Mouse (Mus musculus): ENCODE measurements around the gene Limch1. TPM values are rescaled to one million over a fixed set of nuclear protein-coding genes. Genes with fewer than 3 reads are reported as not detected.

Gene Limch1
- total RNA-seq, 2 experiments from 2014 or later = not detected

DNA sequence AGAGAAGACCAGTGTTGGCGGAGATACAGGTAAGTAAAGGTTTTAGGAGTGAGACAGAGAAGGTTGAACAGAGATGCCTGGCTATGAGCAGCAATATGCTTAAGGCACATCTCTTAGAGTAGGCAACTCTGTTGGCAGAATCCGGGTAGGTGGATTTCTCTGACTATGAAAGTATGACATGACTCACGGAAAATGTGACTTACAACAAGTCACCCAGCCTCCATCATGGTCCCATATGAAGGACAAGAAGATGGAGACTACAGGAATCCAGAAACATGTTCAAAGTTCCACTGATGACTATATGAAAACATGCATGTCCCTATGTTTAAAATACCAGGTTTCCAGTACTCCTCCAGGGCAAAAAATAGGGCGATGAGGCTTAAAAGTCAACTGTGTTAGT, 34.7 kb downstream of the Limch1 start:
- ATAC-seq (replicated peaks; ENCODE audit: low FRiP score, low TSS enrichment, poor library complexity, severe bottlenecking) = no peak

DNA sequence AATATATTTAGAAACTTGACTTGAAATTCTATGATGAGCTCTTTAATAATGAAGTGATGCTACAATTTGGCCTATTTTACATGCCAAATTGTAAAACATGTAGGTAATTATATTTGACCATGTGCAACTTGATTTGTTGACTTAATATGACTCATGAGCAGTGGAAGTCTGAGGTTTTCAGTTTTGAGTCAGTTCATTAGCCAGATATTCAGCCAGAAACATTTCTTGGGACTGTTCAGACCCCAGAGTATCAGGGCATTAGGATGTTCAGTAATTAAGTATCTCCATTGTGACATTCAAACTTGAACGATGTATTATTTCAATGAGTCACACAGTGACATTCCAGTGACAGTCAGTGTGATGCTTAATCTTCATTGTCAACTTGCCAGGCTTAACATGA, 35.9 kb downstream of the Limch1 start:
- no peak for ATAC-seq (replicated peaks; ENCODE audit: low FRiP score, low TSS enrichment, poor library complexity, severe bottlenecking)

DNA sequence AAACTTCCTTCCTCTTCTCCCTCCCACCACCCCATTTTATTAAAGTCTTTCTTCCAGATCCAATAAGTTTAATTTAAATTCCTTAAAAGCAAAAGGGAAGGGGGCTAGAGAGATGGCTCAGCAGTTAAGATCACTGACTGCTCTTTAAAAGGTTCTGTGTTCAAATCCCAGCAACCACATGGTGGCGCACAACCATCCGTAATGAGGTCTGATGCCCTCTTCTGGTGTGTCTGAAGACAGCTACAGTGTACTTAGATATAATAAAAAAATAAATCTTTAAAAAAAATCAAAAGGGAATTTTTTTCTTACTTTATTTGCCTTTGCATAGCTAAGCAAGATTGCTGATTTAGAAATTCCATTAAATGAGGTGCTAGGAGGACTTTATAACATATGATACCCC, 37.2 kb downstream of the Limch1 start:
- no peak for ATAC-seq (replicated peaks; ENCODE audit: low FRiP score, low TSS enrichment, poor library complexity, severe bottlenecking)

DNA sequence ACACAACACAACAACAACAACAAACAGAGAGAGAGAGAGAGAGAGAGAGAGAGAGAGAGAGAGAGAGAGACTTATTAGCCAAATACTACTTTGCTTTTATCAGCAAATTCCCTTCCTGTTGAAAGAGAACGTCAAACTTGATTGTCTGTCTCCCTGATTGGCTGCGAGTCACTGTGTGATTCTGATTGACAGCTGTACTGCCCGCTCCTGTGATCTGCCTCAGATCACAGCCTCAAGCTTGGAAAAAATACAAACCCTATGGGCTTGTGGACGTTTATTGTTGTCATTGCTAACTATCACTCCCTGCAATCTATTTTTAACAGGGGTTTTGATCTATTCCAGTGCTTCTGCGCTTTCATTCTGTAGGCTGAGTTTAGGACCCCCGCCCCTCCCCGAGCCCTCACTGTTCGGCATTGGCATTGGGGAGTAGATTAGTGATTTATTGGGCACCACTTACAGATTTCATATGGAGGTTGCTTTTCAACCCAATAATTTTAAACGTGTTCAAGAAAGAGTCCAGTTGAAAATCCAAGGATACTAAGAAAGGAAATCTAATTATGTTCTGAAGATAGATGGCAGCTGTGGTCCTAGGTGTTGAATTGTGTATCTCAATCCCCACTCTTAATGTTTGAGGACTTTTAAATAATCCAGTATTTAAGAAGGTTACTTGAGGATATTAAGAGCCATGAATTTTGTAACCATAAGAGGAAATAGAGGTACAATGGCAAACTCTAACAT, 39.2 kb downstream of the Limch1 start:
- no peak for ATAC-seq (replicated peaks; ENCODE audit: low FRiP score, low TSS enrichment, poor library complexity, severe bottlenecking)

DNA sequence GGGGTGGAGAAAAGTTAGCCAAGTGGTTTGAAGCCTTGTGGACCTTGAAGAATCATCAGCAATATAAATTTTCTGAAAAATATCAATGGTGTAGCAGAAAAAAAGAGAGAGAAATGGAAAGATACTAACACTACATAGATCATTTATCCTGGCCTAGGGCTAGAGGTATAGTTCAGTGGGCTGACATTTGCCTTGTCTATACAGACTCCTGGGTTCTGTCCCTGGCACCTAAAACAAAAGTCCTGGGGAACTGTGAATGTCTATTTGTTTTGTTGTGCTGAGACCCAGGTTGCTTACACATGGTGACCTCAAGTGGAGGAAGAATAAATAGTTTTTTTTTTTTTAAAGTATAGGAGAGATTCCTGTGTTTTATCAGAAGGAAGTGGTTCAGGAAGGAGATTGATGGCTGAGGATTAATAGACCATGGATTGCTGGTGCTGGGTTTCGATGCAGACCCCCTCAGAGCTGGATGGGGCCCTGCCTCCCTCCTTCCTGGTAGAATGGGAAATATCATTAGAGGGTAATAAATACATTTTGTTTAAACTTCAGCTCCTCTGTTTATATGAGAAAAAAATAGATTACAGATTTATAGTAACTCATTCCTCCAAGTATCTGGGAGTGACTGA, 40.5 kb downstream of the Limch1 start:
- no peak for ATAC-seq (replicated peaks; ENCODE audit: low FRiP score, low TSS enrichment, poor library complexity, severe bottlenecking)

DNA sequence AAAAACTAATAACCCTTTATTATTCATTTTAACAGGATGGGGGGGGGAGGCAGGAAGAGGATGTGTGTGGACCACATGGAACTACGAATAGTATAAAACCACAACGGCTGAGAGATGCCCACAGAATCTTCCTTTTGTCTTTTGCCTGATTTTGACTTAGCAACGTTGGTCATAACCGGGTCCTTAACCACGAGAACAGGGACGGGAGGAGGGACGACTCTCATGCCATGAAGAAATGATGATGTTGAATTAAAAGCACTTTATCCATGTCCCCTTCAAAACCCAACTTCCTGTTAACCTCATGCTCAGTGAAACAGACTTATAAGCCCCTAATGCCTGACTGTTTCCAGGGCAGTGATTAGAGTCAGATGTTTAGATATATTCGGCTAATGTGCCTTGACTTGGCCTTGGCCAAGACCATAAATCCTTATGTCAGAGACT, 41.0 kb downstream of the Limch1 start:
- no peak for ATAC-seq (replicated peaks; ENCODE audit: low FRiP score, low TSS enrichment, poor library complexity, severe bottlenecking)

DNA sequence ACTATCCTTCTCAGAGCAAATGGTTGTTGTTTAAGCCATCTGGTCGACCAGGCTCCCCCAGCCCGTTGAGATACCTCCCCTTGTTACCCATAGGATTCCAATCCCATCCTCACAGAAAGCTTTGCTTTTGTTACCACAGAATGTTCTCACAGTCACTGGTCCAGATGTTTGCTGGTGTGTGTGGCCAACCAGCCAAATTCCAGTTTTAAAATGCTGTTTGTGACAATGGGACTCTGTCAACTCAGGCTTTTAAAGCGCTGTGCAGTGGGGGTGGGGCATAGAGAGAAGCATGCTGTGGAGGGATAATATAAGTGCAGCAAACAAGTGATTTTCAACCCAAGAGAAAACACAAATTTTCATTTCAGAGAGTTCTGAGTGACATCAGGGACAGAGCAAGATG, 43.4 kb downstream of the Limch1 start:
- ATAC-seq (replicated peaks; ENCODE audit: low FRiP score, low TSS enrichment, poor library complexity, severe bottlenecking) = no peak

DNA sequence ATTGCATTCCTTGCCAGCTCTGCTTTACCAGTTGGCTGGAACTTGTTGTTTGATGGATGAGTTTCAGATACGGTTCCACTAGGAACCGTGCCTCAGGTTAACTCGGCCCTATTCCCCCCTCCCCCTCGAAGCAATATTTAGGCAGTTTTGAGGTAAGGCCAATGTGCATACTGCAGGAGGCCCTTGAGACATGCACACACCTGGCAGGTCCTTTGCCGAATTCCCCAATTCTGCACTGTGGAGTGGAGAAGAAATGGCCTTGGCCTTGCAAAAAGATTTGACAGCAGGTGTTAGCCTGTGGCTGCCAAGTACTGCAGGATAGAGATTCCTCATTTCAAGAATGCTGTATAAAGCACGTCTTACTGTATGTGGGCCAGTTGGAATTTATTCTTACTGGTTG, 45.5 kb downstream of the Limch1 start:
- no peak for ATAC-seq (replicated peaks; ENCODE audit: low FRiP score, low TSS enrichment, poor library complexity, severe bottlenecking)

DNA sequence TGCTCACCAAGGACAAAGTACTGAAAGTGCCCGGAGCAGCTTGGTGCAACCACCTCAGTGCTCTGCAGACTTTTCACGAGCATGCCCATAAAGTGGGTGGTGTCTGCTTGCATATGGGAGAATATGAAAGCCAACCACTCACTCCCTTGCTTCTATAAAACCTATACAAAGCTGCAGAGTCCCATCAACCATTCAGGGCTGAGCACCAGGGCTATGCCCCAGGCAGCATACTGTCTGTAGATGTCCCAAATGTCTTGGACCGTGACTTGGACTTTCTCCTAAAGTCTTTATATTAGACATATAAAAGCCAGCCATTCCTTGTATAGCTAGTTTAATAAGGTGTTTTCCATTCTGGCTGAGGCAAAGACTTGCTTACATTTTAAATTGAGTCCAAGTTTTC, 47.6 kb downstream of the Limch1 start:
- no peak for ATAC-seq (replicated peaks; ENCODE audit: low FRiP score, low TSS enrichment, poor library complexity, severe bottlenecking)

DNA sequence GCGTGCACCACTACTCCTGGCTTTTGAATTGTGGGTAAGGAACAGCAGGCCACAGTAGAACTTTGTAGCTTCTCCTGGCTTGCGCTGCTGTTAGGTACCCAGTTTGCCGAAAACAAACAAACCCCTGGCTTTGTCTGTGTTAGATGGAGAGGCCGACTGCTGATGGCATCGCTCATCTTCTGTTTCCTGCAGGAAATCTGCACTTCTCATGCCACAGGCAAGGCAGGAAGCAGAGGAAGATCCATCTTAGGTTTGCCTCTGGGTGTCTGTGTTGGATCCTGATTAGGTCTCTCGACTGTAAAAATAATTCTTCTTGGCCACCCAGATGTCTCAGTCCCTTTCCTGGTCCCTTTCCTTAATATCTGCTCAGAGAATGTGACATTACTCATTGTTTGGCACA, 51.7 kb downstream of the Limch1 start:
- no peak for ATAC-seq (replicated peaks; ENCODE audit: low FRiP score, low TSS enrichment, poor library complexity, severe bottlenecking)

DNA sequence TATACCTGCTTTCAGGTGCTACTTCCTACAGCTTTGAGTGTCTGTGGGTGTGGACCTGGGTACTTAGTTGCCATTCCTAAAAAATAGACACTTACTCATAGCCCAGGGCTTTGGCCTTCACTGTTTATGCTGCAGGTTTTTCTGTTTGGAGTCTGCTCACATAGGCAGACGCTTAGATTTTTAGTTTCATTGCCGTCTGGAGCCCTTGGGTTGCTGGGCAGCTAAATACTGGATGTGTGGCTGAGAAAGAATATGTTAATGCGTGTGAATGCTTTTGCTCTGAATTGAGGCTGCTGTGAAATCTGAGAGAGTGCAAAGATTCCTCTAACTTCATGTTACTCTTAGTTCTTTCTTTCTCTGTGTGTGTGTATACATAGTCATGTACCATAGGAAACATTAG, 52.5 kb downstream of the Limch1 start:
- ATAC-seq (replicated peaks; ENCODE audit: low FRiP score, low TSS enrichment, poor library complexity, severe bottlenecking) = no peak

DNA sequence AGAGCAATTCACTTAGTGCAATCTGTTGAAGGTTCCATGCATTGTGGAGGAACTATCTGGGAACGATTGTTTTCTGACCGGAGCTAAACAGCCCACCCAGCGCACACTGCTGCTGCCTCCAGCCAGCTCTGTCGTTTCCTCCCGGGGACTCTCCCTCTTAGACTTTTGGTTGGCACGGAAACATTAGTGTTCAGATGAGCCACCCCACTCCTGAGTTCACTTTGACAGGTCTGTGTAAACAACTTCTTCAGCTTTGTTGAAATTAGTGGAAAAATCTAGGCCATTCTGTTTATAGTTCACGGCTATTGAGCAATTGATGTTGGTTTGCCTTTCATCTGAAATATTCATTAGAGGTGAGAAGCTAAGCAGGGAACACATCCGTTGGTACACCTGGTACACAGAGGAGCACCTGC, 53.0 kb downstream of the Limch1 start:
- no peak for ATAC-seq (replicated peaks; ENCODE audit: low FRiP score, low TSS enrichment, poor library complexity, severe bottlenecking)

DNA sequence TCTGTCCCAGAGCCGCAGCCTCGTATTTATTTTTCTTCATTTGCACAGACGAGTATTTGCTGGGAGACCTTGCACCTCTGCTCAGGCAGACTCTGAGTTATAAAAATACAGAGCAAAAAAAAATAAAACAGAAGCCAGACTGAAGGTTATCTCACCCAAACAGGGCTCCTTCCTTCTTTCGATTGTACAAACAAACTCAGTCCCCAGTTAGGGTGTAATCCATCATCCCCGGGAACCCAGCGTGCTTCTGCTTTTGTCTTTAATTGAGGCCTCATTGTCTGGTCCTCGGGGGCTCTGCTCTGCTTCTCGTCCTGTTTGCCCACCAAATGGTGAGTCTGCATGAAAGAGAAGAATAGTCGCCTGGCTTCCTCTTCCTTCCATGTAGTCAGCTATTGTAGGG, 54.6 kb downstream of the Limch1 start:
- ATAC-seq (replicated peaks; ENCODE audit: low FRiP score, low TSS enrichment, poor library complexity, severe bottlenecking) = no peak

DNA sequence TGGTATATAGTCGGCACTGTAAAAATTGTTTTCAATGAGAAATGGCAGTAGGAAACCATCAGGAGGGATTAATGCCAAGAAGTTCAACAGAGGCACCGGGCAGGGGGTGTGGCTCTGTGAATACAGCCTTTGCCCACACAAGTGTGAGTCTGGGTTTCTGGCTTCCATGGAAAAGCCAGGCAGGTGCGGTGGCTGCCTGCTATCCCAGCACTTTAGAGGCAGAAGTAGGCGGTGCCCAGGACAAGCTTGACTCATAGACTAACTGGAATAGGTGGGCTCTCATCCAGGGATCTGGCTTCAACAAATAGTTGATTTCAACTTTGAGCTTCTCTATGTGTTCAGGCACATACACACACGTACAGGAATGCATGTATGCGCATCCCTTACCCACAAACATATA, 55.4 kb downstream of the Limch1 start:
- no peak for ATAC-seq (replicated peaks; ENCODE audit: low FRiP score, low TSS enrichment, poor library complexity, severe bottlenecking)

DNA sequence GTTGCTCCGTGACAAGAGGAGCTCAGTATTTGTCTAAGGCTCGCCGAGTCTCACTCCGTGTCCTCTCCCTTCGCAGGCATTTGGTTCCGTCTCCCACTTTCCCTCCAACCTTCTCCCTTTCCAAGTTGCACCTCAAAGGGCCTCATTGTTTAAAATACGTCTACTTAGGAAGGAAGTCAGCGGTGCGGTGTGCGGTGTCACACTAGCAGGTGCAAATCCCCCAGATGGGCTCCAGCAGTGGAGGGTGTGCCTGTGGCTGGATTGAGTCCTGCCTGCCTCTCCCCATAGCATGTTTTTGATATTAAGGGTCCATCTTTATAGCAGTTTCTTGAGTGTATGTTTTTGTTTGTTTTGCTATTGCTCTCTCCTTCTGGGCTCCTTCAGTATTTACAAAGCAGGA, 56.6 kb downstream of the Limch1 start:
- no peak for ATAC-seq (replicated peaks; ENCODE audit: low FRiP score, low TSS enrichment, poor library complexity, severe bottlenecking)

DNA sequence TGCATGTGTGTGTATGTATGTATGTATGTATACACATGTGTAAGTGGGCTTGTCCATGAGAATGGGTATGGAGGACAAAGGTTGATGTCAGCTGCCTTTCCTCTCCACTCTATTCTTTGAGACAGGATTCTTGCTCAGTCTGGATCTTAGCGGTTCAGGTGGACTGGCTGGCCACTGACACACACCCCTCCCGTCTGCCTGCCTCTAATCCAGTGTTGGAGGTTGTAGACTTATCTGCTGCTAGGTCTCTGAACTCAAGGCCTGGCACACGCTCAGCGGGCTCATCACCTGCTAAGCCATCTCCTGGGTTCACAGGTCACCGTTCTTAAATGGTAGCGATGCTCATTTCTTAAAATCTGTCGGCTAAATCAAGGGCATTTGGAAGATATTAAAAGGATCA, 60.7 kb downstream of the Limch1 start:
- no peak for ATAC-seq (replicated peaks; ENCODE audit: low FRiP score, low TSS enrichment, poor library complexity, severe bottlenecking)

DNA sequence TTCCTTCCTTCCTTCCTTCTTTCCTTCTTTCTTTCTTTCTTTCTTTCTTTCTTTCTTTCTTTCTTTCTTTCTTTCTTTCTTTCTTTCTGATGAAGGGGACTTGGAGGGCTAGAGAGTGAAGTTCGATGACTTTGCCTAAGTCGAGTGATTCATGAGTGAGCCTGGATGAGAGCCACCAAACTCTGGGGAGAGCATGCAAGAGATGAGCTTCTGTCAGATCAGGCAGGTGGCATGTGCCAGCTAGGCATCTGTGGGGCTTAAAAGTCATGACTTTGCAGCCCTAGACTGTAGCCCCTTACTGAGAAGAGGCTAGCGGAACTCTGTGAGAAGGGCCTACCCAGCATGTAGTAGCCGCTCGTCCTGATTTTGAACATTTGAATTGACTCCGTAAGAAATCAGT, 62.1 kb downstream of the Limch1 start:
- ATAC-seq (replicated peaks; ENCODE audit: low FRiP score, low TSS enrichment, poor library complexity, severe bottlenecking) = no peak

DNA sequence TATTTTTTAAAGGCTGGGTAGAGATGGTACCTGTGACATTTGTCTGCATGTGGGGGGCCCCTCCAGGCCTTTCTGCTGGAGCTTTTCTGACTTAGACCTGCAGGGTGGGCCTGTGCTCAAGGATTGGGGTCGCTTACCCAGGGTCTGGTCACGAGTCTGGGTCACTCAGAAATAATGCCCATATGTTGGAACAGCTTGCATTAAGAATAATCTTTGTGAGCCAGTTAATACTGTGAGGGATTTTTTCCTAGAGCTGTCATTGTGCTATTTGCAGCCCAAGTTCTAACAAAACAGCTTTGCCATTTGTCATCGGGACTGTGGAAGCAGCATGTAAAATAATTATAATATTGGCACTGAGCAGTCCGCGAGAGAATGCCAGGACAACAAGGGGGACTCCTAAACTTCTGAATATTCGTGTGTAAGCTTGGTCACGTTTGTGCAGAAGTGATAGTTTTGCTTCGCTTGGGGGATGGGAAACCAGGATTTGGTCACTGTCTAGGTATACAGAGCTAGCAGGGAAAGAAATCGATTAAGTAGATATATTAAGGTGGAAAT, 63.5 kb downstream of the Limch1 start:
- ATAC-seq (replicated peaks; ENCODE audit: low FRiP score, low TSS enrichment, poor library complexity, severe bottlenecking) = no peak

DNA sequence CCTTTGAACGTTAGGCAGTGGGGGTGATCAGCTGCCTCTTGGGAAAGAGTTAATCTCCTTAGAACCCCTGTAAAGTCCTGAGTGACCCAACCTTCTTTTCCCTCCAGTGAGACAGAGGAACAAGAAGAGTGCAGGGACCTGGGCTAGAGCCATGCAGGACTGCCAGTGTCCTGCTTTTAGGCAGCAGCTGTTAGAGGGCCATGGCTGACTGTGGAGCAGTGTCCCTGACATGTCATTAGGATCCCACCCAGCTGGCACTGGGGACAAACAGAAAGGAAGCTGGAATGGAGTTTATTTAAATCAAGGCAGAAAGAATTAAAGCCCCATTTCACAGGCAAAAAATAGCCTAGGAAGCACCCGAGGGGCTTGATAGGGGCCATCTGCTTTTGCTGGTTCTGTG, 64.8 kb downstream of the Limch1 start:
- no peak for ATAC-seq (replicated peaks; ENCODE audit: low FRiP score, low TSS enrichment, poor library complexity, severe bottlenecking)

DNA sequence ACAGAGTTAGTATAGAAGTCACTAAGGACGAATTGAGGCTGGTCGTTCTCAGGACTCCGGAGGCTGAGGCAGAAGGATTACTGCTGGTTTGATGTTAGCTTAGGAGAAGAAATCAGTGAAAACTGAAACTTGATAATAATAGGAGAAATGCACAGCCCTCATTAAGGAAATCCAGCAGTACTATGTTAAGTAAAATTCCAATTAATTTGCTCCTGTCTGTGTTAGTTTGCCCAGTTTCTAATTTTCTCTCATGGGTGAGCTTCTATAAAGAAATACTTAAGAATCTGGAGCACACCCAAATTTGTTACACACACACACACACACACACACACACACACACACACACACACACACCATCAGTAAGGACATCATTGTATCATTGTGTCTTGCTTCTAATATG, 69.0 kb downstream of the Limch1 start:
- ATAC-seq (replicated peaks; ENCODE audit: low FRiP score, low TSS enrichment, poor library complexity, severe bottlenecking) = no peak

DNA sequence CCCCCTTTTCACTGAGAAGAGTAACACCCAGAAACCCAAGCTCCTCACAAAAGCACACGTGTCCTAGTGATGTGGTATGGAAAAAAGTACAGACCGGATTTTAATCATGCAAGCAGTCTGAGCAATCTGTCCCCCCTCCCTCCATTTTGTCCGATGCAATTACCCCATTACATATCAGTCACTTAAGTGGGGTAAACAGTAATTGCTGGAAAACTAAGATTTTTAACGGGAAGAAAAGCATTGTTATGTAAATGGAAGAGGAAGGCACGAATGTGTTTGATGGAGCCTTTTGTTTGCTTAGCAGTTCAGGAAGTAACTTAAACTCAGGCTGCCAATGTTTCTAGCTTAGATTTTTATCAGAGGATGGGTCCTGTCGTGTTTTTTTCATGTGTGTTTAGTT, 70.2 kb downstream of the Limch1 start:
- ATAC-seq (replicated peaks; ENCODE audit: low FRiP score, low TSS enrichment, poor library complexity, severe bottlenecking) = no peak

All from megakaryocyte-erythroid progenitor cell, adult 5-6 weeks (primary cell).